Mouse (Mus musculus) hindbrain, postnatal 0 days (tissue): ENCODE data around the gene Lrch1. TPM values are rescaled to one million over a fixed set of nuclear protein-coding genes. Genes with fewer than 3 reads are reported as not detected.

Source experiments
- ATAC-seq: fragments of 200-750 bp; cut with Nextera tagmentation; 2 replicates; pipeline ENCODE4 v1.8.0; 2017; ENCODE audit warnings: mild to moderate bottlenecking, moderate TSS enrichment, moderate library complexity
- DNase-seq: peaks from one replicate; pipeline ENCODE4 v3.0.0-alpha.2; 2015; ENCODE audit warnings: low spot score
- H3K27ac ChIP-seq: fragments of 300-500 bp; sonication (generic); 2 replicates; pipeline ENCODE4 v1.5.1; 2014; ENCODE audit warnings: mild to moderate bottlenecking
- H3K27me3 ChIP-seq: fragments of 300-500 bp; sonication (generic); 2 replicates; pipeline ENCODE4 v1.6.1; 2014; ENCODE audit warnings: low read length, mixed read lengths; ENCODE audit not compliant: insufficient read depth
- H3K36me3 ChIP-seq: fragments of 300-500 bp; sonication (generic); 2 replicates; pipeline ENCODE4 v1.6.1; 2014; ENCODE audit warnings: low read length, mixed read lengths; ENCODE audit not compliant: insufficient read depth
- H3K4me1 ChIP-seq: fragments of 300-500 bp; sonication (generic); 2 replicates; pipeline ENCODE4 v1.6.1; 2014; ENCODE audit warnings: antibody characterized with exemption, low read length, mixed read lengths; ENCODE audit not compliant: insufficient read depth
- H3K4me2 ChIP-seq: fragments of 300-500 bp; sonication (generic); 2 replicates; pipeline ENCODE4 v1.6.1; 2014; ENCODE audit warnings: low read depth, mild to moderate bottlenecking, low read length, moderate library complexity, mixed read lengths
- H3K4me3 ChIP-seq: fragments of 300-500 bp; sonication (generic); 2 replicates; pipeline ENCODE4 v1.5.1; 2014; ENCODE audit warnings: low read length
- H3K9ac ChIP-seq: fragments of 300-500 bp; sonication (generic); replicated peaks from 2 replicates; pipeline ENCODE4 v1.6.1; 2014; ENCODE audit warnings: mild to moderate bottlenecking, low read length, moderate library complexity, mixed read lengths
- H3K9me3 ChIP-seq: fragments of 300-500 bp; sonication (generic); 2 replicates; pipeline ENCODE4 v1.6.1; 2016; ENCODE audit warnings: low read length, mixed read lengths
- CTCF ChIP-seq: IDR thresholded peaks from 2 replicates; pipeline ENCODE4 v1.5.1; 2016; ENCODE audit warnings: antibody characterized with exemption, control low read depth, low read depth
- WGBS: fragments of 180-500 bp; shearing (Covaris S2); extraction: QIAGEN DNeasy Blood & Tissue Kit; methylation state at CpG from one replicate; pipeline ENCODE4 v1.1.7; 2014; 5-methylcytosine and 5-hydroxymethylcytosine counted together
- polyA plus RNA-seq: library from polyadenylated mRNA; unstranded; fragments of >200 nt; fragmentation: Nextera tagmentation; extraction: Ambion mirVana; gene quantifications from 2 replicates; pipeline ENCODE4 v1.2.1, GENCODE M21; 2015
- total RNA-seq: library from RNA; depleted of rRNA; stranded (reverse); fragments of >200 nt; gene quantifications from 2 replicates; pipeline ENCODE4 v1.2.3, GENCODE M21; 2014

Gene Lrch1
- total and polyA plus RNA-seq, 2 experiments from 2014 or later = 17.3 to 22.3 TPM

DNA sequence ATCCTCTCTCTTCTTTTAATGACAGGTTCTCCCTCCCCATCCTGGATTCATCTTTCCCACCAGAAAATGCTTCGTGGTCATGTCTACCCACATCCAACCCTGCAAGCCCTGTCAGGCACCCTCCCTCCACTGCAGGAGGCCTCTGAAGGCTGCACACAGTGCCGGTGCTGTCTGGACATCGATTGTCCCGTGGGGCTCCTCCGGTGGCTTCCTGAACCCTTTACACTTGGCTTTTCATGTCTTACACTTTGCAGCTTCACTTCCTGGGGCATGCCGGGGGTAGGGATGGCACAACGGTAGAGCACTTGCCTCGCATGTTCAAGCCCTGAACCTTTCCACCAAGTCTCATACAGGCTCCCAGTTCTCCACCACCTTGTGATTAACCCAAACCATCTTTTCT lies 4.7 kb downstream of the Lrch1 start:
- H3K4me1 ChIP-seq = peaks cover 10% of the 10 kb centered on the region
- H3K27me3 ChIP-seq = no peaks in the 10 kb centered on the region
- H3K27ac ChIP-seq = no peak overlapping the region
- no peaks in the 10 kb centered on the region for H3K9me3 ChIP-seq
- H3K4me2 ChIP-seq = no peak overlapping the region
- no peak overlapping the region for H3K4me3 ChIP-seq
- 87% methylated on average over 8 of the region's 8 CpGs for WGBS
- 0 out of 2 replicates have a peak, but pooled peaks cover 4% of the 10 kb centered on the region for H3K36me3 ChIP-seq
- DNase-seq = no peak
- TF ChIP-seq CTCF = no peak
- H3K9ac ChIP-seq = no peak overlapping the region
- no peak for ATAC-seq

DNA sequence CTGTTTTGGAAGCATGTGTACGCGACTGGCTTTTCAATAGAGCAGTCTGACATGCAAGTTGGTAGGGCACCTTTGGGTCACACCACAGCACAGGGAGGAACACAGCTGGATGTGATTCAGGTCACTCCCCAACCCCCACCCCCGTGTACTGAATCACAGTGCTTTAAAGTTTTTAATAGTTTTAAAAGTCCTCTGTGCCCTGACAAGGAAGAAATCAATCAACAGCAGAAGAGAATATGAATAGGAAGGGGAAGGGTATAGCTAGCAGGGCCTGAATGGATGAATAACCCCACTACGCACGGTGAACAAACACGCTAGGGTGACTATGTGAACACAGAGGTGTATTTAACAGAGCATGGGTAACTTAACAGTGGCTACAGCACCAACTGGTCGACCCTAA lies 6.1 kb downstream of the Lrch1 start:
- Histone ChIP-seq H3K9ac (no peak overlapping the region), H3K9me3 (no peaks in the 10 kb centered on the region), H3K27ac (no peak overlapping the region), H3K4me3 (no peak overlapping the region), H3K4me2 (no peak overlapping the region), H3K27me3 (no peaks in the 10 kb centered on the region), H3K36me3 (0 out of 2 replicates have a peak, but pooled peaks cover 4% of the 10 kb centered on the region), H3K4me1 (peaks cover 10% of the 10 kb centered on the region)
- DNase-seq (no peak), ATAC-seq (no peak)
- 81% methylated on average over 7 of the region's 7 CpGs for WGBS
- TF ChIP-seq CTCF = no peak

DNA sequence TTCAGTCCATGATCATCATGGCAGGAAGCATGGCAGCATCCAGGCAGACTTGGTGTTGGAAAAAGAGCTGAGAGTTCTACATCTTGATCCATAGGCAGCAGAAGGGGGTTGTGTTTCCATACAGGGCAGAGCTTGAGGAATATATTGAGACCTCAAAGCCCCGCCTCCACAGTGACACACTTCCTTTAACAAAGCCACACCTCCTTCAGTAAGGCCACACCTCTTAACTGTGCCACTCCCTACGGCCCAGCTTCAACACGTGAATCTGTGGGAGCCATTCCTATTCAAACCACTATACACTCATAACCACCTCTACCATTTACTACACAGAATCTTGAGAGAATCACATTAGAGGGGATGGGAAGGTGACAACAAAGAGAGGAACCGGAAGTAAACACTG lies 6.9 kb downstream of the Lrch1 start:
- DNase-seq = no peak
- H3K4me3 ChIP-seq = no peak overlapping the region
- no peak for TF ChIP-seq CTCF
- ATAC-seq = peak; percentile 36; the same call in 1 of the 2 replicates
- no peak overlapping the region for H3K27ac ChIP-seq
- peaks cover 7% of the 10 kb centered on the region for H3K4me1 ChIP-seq
- no peaks in the 10 kb centered on the region for H3K27me3 ChIP-seq
- no peak overlapping the region for H3K9ac ChIP-seq
- WGBS = 95% methylated on average over 4 of the region's 4 CpGs
- H3K9me3 ChIP-seq = no peaks in the 10 kb centered on the region
- 0 out of 2 replicates have a peak, but pooled peaks cover 4% of the 10 kb centered on the region for H3K36me3 ChIP-seq
- H3K4me2 ChIP-seq = no peak overlapping the region

DNA sequence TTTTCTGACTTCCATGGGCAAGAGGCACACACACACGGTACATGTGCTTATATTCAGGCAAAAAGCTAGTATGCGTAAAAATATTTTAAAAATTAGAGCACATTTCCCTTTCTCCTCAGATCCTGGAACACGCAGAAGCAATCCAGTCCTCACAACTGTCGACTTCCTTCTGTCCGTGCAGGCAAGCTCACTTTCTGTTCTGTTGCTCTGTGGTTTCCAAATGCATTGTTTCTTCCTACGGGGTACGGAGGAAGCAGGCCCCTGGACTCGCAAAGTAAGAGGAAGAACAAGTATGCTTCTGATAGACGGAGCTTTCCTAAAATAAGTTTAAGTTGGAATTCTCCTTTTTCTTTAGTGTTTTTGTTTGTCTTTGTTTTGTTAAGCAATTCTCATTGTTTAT lies 8.3 kb downstream of the Lrch1 start:
- 62% methylated on average over 9 of the region's 9 CpGs for WGBS
- no peak for TF ChIP-seq CTCF

DNA sequence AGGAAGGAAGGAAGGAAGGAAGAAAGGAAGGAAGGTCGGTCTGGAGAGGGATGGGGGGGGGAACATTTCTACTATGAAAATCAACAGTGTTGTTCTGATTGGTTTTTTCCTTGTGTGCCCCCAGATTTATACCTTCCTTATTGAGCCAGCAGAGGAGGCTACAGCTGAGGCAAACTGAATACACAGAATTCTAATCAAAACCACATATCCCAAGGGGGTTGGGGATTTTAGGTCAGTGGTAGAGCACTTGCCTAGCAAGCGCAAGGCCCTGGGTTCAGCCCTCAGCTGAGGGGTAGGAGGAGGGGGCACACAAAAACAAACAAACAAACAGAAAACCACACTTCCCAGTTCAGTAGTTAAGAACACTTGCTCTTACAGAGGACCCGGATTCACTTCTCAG lies 8.8 kb downstream of the Lrch1 start:
- H3K9me3 ChIP-seq = no peaks in the 10 kb centered on the region
- no peak for ATAC-seq
- H3K4me1 ChIP-seq = no peaks in the 10 kb centered on the region
- WGBS = 84% methylated on average over 3 of the region's 3 CpGs
- H3K36me3 ChIP-seq = 0 out of 2 replicates have a peak, but pooled peaks cover 4% of the 10 kb centered on the region
- no peak overlapping the region for H3K4me2 ChIP-seq
- TF ChIP-seq CTCF = no peak
- H3K27ac ChIP-seq = no peak overlapping the region; the same call in 1 of the 2 replicates
- DNase-seq = no peak
- H3K9ac ChIP-seq = no peak overlapping the region
- no peaks in the 10 kb centered on the region for H3K27me3 ChIP-seq
- H3K4me3 ChIP-seq = no peak overlapping the region

More for the DNA sequence above, 8.3 kb downstream of the Lrch1 start:
- DNase-seq (no peak), ATAC-seq (no peak)
- Histone ChIP-seq H3K27ac (no peak overlapping the region; the same call in 1 of the 2 replicates), H3K36me3 (0 out of 2 replicates have a peak, but pooled peaks cover 4% of the 10 kb centered on the region), H3K4me2 (no peak overlapping the region), H3K27me3 (no peaks in the 10 kb centered on the region), H3K4me3 (no peak overlapping the region), H3K9ac (no peak overlapping the region), H3K9me3 (no peaks in the 10 kb centered on the region), H3K4me1 (no peaks in the 10 kb centered on the region)

DNA sequence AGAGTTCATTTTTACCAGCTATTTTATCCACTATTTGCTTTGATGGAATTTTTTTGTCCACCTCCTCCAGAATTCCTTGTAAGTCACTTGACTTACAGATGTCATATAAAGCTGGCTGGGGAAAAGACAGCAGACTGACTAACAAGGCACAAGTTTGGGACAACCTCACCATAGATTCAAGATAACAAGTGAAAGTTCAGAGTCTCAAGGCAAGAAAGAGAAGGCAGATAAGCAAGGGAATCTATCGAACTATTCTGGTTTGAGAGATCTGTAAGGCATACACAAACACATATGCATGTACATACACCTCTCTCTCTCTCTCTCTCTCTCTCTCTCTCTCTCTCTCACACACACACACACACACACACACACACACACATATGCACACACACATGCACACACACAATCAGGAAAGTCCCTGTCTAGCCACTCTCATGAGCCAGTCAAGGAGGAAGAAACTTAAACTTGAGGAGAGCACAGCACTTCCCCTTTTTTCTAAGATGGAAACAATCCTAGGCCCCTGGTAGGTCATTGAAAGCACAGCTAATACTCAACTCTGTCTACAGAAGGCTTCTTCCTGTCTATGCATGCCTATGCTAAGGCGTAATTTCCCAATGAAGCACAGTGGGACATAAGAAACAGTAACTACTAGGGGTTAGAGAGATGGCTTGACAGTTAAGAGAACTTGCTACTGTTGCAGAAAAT lies 11.0 kb downstream of the Lrch1 start:
- no peak overlapping the region for H3K4me3 ChIP-seq
- no peak overlapping the region for H3K9ac ChIP-seq
- DNase-seq = no peak
- no peaks in the 10 kb centered on the region for H3K9me3 ChIP-seq
- no peak overlapping the region for H3K4me2 ChIP-seq
- no peaks in the 10 kb centered on the region for H3K36me3 ChIP-seq
- no peaks in the 10 kb centered on the region for H3K4me1 ChIP-seq
- no peaks in the 10 kb centered on the region for H3K27me3 ChIP-seq
- TF ChIP-seq CTCF = no peak
- H3K27ac ChIP-seq = no peak overlapping the region
- WGBS = 94% methylated on average over 2 of the region's 2 CpGs
- ATAC-seq = no peak

DNA sequence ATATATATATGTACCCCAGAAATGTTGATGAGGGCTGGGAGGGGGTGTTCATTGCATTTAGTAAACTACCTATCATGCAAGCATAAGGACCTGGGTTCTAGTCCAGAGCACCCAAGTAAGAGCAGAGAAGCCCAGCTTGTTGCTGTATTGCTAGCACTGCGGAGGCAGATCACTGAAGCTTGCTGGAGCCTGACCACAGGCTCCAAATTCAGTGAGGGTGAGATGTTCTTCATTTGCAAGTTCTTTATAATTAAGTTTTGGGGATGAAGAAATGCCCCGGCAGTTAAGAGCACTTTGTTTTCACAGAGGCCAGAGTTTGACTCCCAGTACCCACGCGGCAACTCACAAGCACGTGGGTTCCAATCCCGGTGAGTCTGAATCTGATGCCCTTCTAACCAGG lies 12.6 kb downstream of the Lrch1 start:
- H3K4me3 ChIP-seq = no peak overlapping the region
- no peak overlapping the region for H3K27ac ChIP-seq
- H3K9ac ChIP-seq = no peak overlapping the region
- ATAC-seq (no peak), DNase-seq (no peak)
- H3K9me3 ChIP-seq = no peaks in the 10 kb centered on the region
- no peaks in the 10 kb centered on the region for H3K36me3 ChIP-seq
- H3K4me2 ChIP-seq = no peak overlapping the region
- no peak for TF ChIP-seq CTCF
- no peaks in the 10 kb centered on the region for H3K4me1 ChIP-seq
- WGBS = 93% methylated on average over 6 of the region's 6 CpGs
- H3K27me3 ChIP-seq = no peaks in the 10 kb centered on the region
